Mouse (Mus musculus): Measurements from ENCODE around the gene Spag9. TPM values are rescaled to one million over a fixed set of nuclear protein-coding genes. Genes with fewer than 3 reads are reported as not detected.
A peak's percentile ranks its signal among the peaks of the same experiment; 100 is the strongest.
"Not testable (repeated sequence)": the region's sequence is repeated elsewhere in the genome, so short reads cannot be mapped to it uniquely, and the experiment has no call there.

Spag9 gene
- polyA plus RNA-seq, 1 experiment from 2014 or later = 29.7 TPM

- 86% methylated on average over 4 of the region's 4 CpGs for WGBS
- no peak for ATAC-seq (ENCODE audit: extremely low read depth, insufficient number of reproducible peaks, low FRiP score, low TSS enrichment)
- H3K27me3 ChIP-seq (replicated peaks) = no peaks in the 10 kb centered on the region
- no peak overlapping the region for H3K9ac ChIP-seq
- no peaks in the 10 kb centered on the region for H3K9me3 ChIP-seq
- no peak overlapping the region for H3K4me2 ChIP-seq
- H3K4me3 ChIP-seq = no peak overlapping the region
- H3K4me1 ChIP-seq = peaks cover 3% of the 10 kb centered on the region; the same call in 1 of the 2 replicates
- H3K27ac ChIP-seq (replicated peaks) = no peak overlapping the region
- no peaks in the 10 kb centered on the region for H3K36me3 ChIP-seq
These were observed 30.4 kb downstream of the Spag9 start for GRCm38 (mm10) chr11:94026289-94026688.

GRCm38 (mm10) chr11:94032084-94032483, 36.2 kb downstream of the Spag9 start:
- Histone ChIP-seq H3K4me2 (no peak overlapping the region), H3K27me3 (replicated peaks) (no peaks in the 10 kb centered on the region), H3K4me3 (no peak overlapping the region), H3K27ac (replicated peaks) (no peak overlapping the region), H3K9me3 (no peaks in the 10 kb centered on the region), H3K36me3 (no peaks in the 10 kb centered on the region), H3K9ac (no peak overlapping the region), H3K4me1 (peaks cover 9% of the 10 kb centered on the region)
- no peak for ATAC-seq (ENCODE audit: extremely low read depth, insufficient number of reproducible peaks, low FRiP score, low TSS enrichment)
- WGBS = 74% methylated on average over 4 of the region's 4 CpGs

GRCm38 (mm10) chr11:94032971-94033370, 37.1 kb downstream of the Spag9 start:
- peaks cover 3% of the 10 kb centered on the region for H3K36me3 ChIP-seq
- no peak overlapping the region for H3K9ac ChIP-seq
- H3K9me3 ChIP-seq = no peaks in the 10 kb centered on the region
- ATAC-seq (ENCODE audit: extremely low read depth, insufficient number of reproducible peaks, low FRiP score, low TSS enrichment) = no peak
- WGBS = 31% methylated on average over 2 of the region's 2 CpGs
- no peaks in the 10 kb centered on the region for H3K27me3 ChIP-seq (replicated peaks)
- H3K4me3 ChIP-seq = no peak overlapping the region
- H3K4me1 ChIP-seq = peaks cover 9% of the 10 kb centered on the region
- no peak overlapping the region for H3K4me2 ChIP-seq
- H3K27ac ChIP-seq (replicated peaks) = no peak overlapping the region

GRCm38 (mm10) chr11:94035974-94036373, 40.1 kb downstream of the Spag9 start:
- peaks cover 7% of the 10 kb centered on the region for H3K36me3 ChIP-seq
- H3K4me1 ChIP-seq = peaks cover 8% of the 10 kb centered on the region
- H3K4me3 ChIP-seq = no peak overlapping the region
- no peaks in the 10 kb centered on the region for H3K9me3 ChIP-seq
- H3K9ac ChIP-seq = no peak overlapping the region
- no peak overlapping the region for H3K4me2 ChIP-seq
- WGBS = 45% methylated on average over 2 of the region's 2 CpGs
- H3K27me3 ChIP-seq (replicated peaks) = no peaks in the 10 kb centered on the region
- H3K27ac ChIP-seq (replicated peaks) = no peak overlapping the region
- no peak for ATAC-seq (ENCODE audit: extremely low read depth, insufficient number of reproducible peaks, low FRiP score, low TSS enrichment)

- no peak overlapping the region for H3K4me2 ChIP-seq
- H3K4me3 ChIP-seq = no peak overlapping the region
- no peak overlapping the region for H3K27ac ChIP-seq (replicated peaks)
- no peak overlapping the region for H3K9ac ChIP-seq
- peaks cover 7% of the 10 kb centered on the region for H3K36me3 ChIP-seq
- 79% methylated on average over 1 of the region's 1 CpGs for WGBS
- no peak for ATAC-seq (ENCODE audit: extremely low read depth, insufficient number of reproducible peaks, low FRiP score, low TSS enrichment)
- H3K9me3 ChIP-seq = no peaks in the 10 kb centered on the region
- peaks cover 5% of the 10 kb centered on the region; the same call in 1 of the 2 replicates for H3K4me1 ChIP-seq
- no peaks in the 10 kb centered on the region for H3K27me3 ChIP-seq (replicated peaks)
These were observed 45.6 kb downstream of the Spag9 start for GRCm38 (mm10) chr11:94041475-94041874.

GRCm38 (mm10) chr11:94042301-94042700, 46.4 kb downstream of the Spag9 start:
- H3K4me1 ChIP-seq = peaks cover 11% of the 10 kb centered on the region

GRCm38 (mm10) chr11:94043998-94044985, 48.4 kb downstream of the Spag9 start:
- H3K4me1 ChIP-seq = peaks cover 12% of the 10 kb centered on the region
- H3K4me3 ChIP-seq = peak overlapping the region; percentile 63
- WGBS = 12% methylated on average over 22 of the region's 22 CpGs
- H3K9me3 ChIP-seq = no peaks in the 10 kb centered on the region
- H3K9ac ChIP-seq = peak overlapping the region; percentile 87
- H3K27me3 ChIP-seq (replicated peaks) = no peaks in the 10 kb centered on the region
- peak overlapping the region; percentile 74 for H3K4me2 ChIP-seq
- peak; percentile 90 for ATAC-seq (ENCODE audit: extremely low read depth, insufficient number of reproducible peaks, low FRiP score, low TSS enrichment)
- peak overlapping the region; percentile 82 for H3K27ac ChIP-seq (replicated peaks)
- peaks cover 15% of the 10 kb centered on the region for H3K36me3 ChIP-seq

More at GRCm38 (mm10) chr11:94042301-94042700, 46.4 kb downstream of the Spag9 start:
- WGBS = 88% methylated on average over 1 of the region's 1 CpGs
- not testable (repeated sequence) for H3K36me3 ChIP-seq; H3K4me3 ChIP-seq; H3K27me3 ChIP-seq (replicated peaks); H3K9me3 ChIP-seq; H3K4me2 ChIP-seq; H3K27ac ChIP-seq (replicated peaks); ATAC-seq (ENCODE audit: extremely low read depth, insufficient number of reproducible peaks, low FRiP score, low TSS enrichment); H3K9ac ChIP-seq

GRCm38 (mm10) chr11:94045016-94045415, 49.1 kb downstream of the Spag9 start:
- H3K4me1 ChIP-seq = peaks cover 12% of the 10 kb centered on the region
- H3K4me2 ChIP-seq = peak overlapping the region; percentile 74
- peak overlapping the region; percentile 51 for H3K9ac ChIP-seq
- no peak for ATAC-seq (ENCODE audit: extremely low read depth, insufficient number of reproducible peaks, low FRiP score, low TSS enrichment)
- 29% methylated on average over 4 of the region's 4 CpGs for WGBS
- no peaks in the 10 kb centered on the region for H3K27me3 ChIP-seq (replicated peaks)
- H3K27ac ChIP-seq (replicated peaks) = no peak overlapping the region
- no peaks in the 10 kb centered on the region for H3K9me3 ChIP-seq
- H3K4me3 ChIP-seq = peak overlapping the region; percentile 63
- peaks cover 21% of the 10 kb centered on the region for H3K36me3 ChIP-seq

- Histone ChIP-seq H3K9me3 (no peaks in the 10 kb centered on the region), H3K36me3 (peaks cover 39% of the 10 kb centered on the region), H3K27me3 (replicated peaks) (no peaks in the 10 kb centered on the region), H3K27ac (replicated peaks) (no peak overlapping the region), H3K4me3 (no peak overlapping the region), H3K4me2 (no peak overlapping the region), H3K4me1 (peaks cover 10% of the 10 kb centered on the region), H3K9ac (no peak overlapping the region)
- ATAC-seq (ENCODE audit: extremely low read depth, insufficient number of reproducible peaks, low FRiP score, low TSS enrichment) = no peak
- WGBS = 66% methylated on average over 2 of the region's 2 CpGs
These were observed 51.4 kb downstream of the Spag9 start for GRCm38 (mm10) chr11:94047288-94047687.

- H3K9ac ChIP-seq = no peak overlapping the region
- no peaks in the 10 kb centered on the region for H3K27me3 ChIP-seq (replicated peaks)
- H3K4me3 ChIP-seq = no peak overlapping the region
- peaks cover 52% of the 10 kb centered on the region for H3K36me3 ChIP-seq
- H3K27ac ChIP-seq (replicated peaks) = no peak overlapping the region
- WGBS = 71% methylated on average over 3 of the region's 3 CpGs
- no peak overlapping the region for H3K4me2 ChIP-seq
- ATAC-seq (ENCODE audit: extremely low read depth, insufficient number of reproducible peaks, low FRiP score, low TSS enrichment) = no peak
- no peaks in the 10 kb centered on the region for H3K9me3 ChIP-seq
- H3K4me1 ChIP-seq = peaks cover 7% of the 10 kb centered on the region; the same call in 1 of the 2 replicates
These were observed 58.3 kb downstream of the Spag9 start for GRCm38 (mm10) chr11:94054176-94054575.

GRCm38 (mm10) chr11:94054901-94055300, 59.0 kb downstream of the Spag9 start:
- no peak overlapping the region for H3K9ac ChIP-seq
- ATAC-seq (ENCODE audit: extremely low read depth, insufficient number of reproducible peaks, low FRiP score, low TSS enrichment) = no peak
- peaks cover 53% of the 10 kb centered on the region for H3K36me3 ChIP-seq
- H3K4me3 ChIP-seq = no peak overlapping the region
- 76% methylated on average over 3 of the region's 3 CpGs for WGBS
- no peak overlapping the region for H3K27ac ChIP-seq (replicated peaks)
- no peaks in the 10 kb centered on the region for H3K9me3 ChIP-seq
- H3K27me3 ChIP-seq (replicated peaks) = no peaks in the 10 kb centered on the region
- H3K4me1 ChIP-seq = peaks cover 7% of the 10 kb centered on the region; the same call in 1 of the 2 replicates
- H3K4me2 ChIP-seq = no peak overlapping the region

All from heart, embryonic 13.5 days (tissue).